Mouse (Mus musculus) CD4-positive, CD25-positive, alpha-beta regulatory T cell (primary cell): ENCODE data around the gene Cphx1. TPM values are rescaled to one million over a fixed set of nuclear protein-coding genes. Genes with fewer than 3 reads are reported as not detected.

ENCODE experiments used
- polyA plus RNA-seq: library from polyadenylated mRNA; unstranded; fragments of 100-300 nt; shearing (Covaris generic); gene quantifications from one replicate; pipeline ENCODE4 v1.2.1, GENCODE M21; 2017

Cphx1 gene
- polyA plus RNA-seq = not detected

DNA sequence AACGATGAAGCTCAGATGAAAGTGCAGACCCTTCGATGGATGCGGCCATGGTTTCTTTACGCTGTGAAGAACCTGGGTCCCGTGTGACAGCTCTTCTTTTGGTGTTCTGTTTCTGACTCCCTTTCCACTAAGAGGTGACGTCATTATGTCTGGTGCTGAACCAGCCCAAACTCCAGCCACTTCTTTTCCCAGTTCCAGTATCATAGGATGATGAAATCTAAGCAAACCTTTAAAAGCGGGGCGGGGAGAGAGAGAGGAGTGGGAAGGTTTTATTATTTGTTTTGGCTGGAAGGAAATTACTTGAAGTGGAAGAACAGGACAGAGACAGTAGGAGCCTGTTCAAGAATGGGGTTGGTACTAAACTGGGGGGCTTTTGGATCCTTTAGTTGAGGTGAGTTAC lies at the start of gene Cphx1:
Gene Cphx1, plus strand, starts transcription at position 301 of the 400 bp plus-strand sequence.

DNA sequence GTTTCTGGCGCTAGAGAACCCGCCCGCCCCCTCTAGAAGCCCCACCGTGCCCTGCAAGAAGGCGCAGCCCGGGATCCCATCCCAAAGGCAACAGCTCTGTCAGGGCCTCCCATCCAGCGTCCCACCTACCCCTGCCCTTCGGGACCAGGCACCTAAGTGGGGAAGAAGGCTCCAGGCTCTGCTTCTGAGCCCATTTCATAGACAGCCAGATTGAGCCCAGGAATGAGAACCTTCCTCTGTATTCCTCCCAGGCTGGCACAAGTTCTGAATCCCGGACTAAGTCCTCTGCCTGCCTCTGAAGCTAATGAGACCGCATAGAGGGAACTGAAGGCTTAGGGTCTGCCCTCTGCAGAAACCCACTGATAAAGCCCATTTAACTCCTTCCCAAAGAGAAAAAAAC lies 35.1 kb upstream of the Cphx1 start, which contains the start of gene Plac9a:
Gene Plac9a, minus strand, starts transcription at position 101 of the 400 bp plus-strand sequence.

GRCm38 (mm10) chr14:25927562-25927881 lies 10.6 kb upstream of the Cphx1 start, which contains the start of gene Tmem254a:
Gene Tmem254a, minus strand, starts transcription at chr14:25927672.

DNA sequence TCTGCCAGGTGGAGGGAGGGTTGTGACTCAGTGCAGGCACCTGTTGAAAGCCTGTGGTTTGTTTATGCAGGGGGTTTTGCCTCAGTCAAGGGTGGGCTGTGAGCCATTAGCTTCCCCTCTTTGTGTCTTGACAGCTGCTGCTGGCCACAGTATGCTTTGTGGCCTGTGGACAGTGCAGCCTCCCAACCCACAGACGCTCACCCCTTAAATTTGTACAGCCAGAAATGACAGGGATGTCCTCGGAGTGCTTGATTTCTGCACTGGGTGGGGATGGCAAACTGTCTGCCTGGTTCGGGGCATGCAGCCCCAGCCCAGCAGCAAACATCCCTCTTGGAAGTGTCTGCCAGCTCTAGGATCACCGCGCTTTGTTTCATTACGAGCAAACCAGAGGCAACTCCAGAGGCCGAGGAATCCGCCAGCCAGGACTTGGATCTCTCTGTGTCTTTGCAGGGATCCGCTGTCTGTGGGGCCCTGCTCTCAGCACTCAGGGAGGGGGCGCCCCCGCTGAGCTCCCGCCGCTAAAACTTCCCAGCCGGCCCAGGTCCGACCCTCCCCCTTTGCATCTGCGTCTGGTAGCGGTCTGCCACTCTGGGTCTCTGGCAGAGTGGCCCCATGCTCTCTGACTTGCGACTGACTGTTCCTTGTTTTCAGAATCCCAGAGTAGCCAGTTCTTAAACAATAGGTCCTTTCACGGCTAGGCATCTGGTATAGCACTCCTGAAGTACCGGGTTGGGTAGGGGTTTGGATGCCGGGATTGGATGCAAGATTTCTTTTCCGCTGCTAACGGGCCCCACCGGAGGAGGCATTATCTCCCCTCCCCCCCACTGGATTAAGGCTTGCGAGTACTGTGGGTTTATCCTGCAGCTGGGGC lies 40.5 kb downstream of the Cphx1 start, which contains the start of gene Duxbl1:
Gene Duxbl1, plus strand, starts transcription at position 207 of the 871 bp plus-strand sequence.

Other genes starting within 250 kb of the Cphx1 start
- gene Ppif, start 244.2 kb upstream of the Cphx1 start, polyA plus RNA-seq = 48.9 TPM
- 4.3 TPM for gene Zcchc24, start 169.3 kb upstream of the Cphx1 start, polyA plus RNA-seq
- gene Anxa11, start 96.1 kb upstream of the Cphx1 start, polyA plus RNA-seq = 57.1 TPM
- not detected for gene Plac9a, start 35.2 kb upstream of the Cphx1 start, polyA plus RNA-seq
- 13.3 TPM for gene Tmem254a, start 10.6 kb upstream of the Cphx1 start, polyA plus RNA-seq
- 0.23 TPM for gene Duxbl1, start 40.3 kb downstream of the Cphx1 start, polyA plus RNA-seq
- not detected for gene Gm9780, start 104.4 kb downstream of the Cphx1 start, polyA plus RNA-seq
- gene Tmem254c, start 129.1 kb downstream of the Cphx1 start, polyA plus RNA-seq = 189 TPM
- gene Cphx2, start 143.2 kb downstream of the Cphx1 start, polyA plus RNA-seq = not detected
- not detected for gene Cphx3, start 144.0 kb downstream of the Cphx1 start, polyA plus RNA-seq
- not detected for gene Duxbl2, start 180.0 kb downstream of the Cphx1 start, polyA plus RNA-seq
- 0.29 TPM for gene Plac9b, start 244.2 kb downstream of the Cphx1 start, polyA plus RNA-seq